Mouse (Mus musculus): ENCODE measurements around the gene Pkp1.

- TF ChIP-seq CTCF (IDR thresholded peaks at IDR 0.05; ENCODE audit: insufficient read depth, low read depth, low read length) (no peak), POLR2A (IDR thresholded peaks at IDR 0.05; ENCODE audit: insufficient read depth, low read depth, low read length) (no peak)
Observed at GRCm38 (mm10) chr1:135858533-135858932, 60.5 kb downstream of the Pkp1 start.
